Mouse (Mus musculus) 416B (cell line): ENCODE results near the gene Unc79.
A peak's percentile ranks its signal among the peaks of the same experiment; 100 is the strongest.

Experiments
- DNase-seq: peaks from one replicate; pipeline ENCODE4 v3.0.0; 2011; ENCODE audit warnings: low read depth

The Unc79 gene

DNA sequence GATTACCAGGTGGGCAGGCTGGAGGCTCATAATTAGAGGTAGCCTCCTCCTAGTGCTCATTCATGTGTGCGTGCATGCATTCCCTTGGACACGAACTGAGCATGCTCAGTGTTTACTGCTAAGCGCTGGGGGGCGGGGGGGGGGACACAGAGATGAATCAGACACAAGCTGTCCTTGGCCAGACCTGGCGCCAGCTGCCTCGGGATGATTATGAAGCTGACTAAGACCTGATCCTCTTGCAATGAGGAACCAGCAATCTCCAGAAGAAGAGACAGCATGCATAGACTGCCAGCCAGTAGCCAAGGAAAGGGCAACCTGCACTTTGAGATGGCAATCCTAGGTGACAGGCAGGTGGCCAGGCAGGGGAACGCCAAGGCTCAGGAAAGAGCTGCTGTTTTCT lies 256.9 kb downstream of the Unc79 start:
- no peak for DNase-seq

DNA sequence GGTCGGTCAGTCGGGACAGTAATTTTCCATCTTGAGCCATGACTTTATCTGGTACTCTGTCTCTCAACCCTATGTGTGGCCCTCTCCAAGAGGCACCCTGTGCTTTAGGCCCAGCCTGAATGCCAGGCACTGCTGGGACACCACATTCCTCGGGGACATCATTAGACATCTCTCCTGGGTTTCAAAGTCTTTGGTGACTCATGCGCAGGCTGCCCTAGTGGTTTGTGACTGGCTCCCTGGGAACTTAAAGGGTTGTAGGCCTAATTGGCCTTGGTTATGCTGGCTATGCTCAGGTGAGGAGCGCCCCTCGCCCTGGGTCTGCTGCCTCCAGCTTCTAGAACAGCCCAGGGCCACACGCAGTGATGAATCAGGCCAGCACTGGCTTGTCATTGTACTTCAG lies 260.9 kb downstream of the Unc79 start:
- no peak for DNase-seq

DNA sequence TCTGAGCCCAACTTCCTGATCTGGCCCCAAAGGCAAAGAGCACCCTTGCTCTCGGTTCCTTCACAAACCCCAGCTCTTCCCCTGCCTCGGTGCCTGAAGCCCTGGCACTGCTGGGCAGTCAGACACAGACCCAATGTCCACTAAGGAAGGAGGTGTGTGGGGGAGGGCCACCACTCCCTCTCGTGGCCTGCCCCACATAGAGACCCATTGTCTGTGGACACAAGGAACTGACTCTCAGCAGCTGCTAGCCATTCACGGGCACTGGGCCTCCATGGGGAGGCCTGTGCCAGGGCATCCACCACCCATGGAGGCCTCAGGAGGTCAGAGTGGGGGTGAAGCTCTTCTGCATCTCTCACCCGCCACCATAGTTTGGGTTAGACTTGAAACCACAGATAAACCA lies 262.4 kb downstream of the Unc79 start:
- DNase-seq = no peak

DNA sequence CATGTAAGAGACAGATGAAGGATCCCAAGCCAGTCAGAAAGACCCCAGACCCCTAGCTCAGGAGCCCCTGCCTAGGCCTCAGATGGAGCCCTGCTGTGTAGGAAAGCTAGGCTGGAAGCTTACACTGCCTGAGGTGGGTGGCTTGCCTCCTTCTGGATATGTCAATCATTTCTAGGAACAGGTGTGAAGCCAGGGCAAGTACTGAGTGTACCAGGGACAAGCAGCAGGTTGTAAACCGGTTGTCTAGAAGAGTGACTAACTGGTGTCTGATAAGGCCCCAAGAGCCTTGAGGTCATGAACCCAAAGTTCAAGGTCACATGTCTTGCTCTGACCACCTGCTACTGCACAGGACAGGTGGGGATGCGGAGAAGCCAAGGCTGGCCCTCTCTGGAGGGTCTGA lies 264.9 kb downstream of the Unc79 start:
- DNase-seq = no peak

DNA sequence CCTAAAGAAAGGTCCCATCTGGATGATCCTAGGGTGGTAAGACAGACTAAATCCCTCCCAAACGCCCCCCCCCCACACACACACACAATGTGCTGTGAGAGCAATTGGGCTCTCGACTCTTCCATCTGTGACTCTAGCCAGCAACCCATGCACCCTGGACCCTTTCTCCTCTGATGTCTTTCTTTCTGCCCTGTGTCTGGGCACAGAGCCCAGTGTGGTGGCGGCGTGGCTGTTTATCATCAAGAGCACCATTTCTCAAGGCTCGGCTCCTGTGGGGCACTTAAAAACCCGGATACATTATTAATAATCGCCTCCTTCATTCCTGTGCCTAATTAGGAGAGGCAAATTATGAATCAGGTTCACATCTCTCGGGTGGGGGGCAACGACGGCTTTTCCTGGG lies 265.6 kb downstream of the Unc79 start:
- no peak for DNase-seq

DNA sequence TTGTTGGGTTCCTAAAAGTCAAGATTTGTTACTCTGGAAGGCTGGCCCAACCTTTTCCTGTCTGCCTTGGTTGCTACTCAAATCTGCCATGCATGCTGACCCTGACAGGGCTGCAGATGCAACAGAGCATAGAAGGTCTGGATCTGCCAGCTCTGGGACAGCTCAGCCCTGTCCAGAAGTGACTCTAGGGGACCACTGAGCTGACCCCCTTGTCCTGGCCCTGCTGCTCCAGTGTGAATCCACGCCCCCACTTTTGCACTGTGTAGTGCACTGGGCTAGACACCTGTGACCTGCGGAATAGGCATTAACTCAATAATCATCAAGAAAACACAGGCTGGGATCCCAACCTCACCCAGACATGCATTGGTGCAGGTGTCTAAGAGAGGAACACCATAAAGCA lies 266.1 kb downstream of the Unc79 start:
- no peak for DNase-seq

DNA sequence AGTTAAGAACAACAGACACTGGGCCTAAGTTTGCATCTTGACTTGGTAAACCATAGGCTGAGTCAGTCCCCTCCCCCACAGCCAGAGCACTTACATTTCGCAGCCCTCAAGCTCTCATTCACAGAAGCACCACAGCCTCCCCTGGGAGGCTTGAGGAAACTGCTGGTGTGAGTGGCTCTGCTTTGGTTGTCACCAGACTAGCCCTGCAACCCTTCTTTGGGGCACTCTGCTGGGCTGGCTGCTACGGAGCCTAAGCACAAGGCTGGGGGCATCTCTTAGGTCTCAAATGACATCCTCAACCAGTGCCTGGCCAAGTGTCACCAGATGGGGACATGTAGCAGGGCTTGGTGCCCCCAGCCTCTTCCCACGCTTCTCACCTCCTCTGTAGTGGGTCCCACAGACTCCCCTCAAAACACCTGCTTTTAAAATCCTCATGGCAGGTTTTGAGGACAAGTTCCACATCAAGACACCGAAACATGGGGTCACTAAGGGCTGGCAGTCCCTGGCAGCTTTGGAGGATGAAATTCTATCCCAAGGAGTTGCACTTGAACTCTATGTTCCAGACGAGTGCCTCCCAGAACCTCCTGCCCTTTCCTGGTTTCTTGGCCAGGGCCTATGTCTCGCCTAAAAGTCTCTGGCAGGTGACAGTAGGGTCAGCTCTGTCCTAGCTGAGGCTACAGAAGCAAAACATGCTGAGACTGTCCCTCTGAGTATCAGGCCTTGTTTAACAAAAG lies 267.4 kb downstream of the Unc79 start:
- DNase-seq = no peak

DNA sequence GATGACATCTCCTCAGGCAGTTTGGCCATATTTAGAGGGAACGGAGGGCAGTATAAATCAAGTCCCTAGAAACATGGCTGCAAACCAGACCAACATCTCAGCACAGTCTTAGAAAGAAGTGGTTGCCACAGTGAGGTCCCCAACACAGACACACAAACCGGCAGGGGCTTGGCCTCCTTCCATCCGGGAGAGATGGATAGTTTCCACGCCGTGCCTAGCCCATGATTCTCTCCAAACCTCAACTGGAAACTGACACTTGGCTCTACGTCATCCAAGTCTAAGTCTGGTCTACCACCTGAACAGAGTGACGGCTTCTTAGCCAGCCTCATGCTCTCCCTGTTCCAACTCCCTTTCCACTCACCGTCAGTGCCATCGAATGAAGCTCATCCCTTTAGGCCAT lies 275.0 kb downstream of the Unc79 start:
- DNase-seq = no peak

DNA sequence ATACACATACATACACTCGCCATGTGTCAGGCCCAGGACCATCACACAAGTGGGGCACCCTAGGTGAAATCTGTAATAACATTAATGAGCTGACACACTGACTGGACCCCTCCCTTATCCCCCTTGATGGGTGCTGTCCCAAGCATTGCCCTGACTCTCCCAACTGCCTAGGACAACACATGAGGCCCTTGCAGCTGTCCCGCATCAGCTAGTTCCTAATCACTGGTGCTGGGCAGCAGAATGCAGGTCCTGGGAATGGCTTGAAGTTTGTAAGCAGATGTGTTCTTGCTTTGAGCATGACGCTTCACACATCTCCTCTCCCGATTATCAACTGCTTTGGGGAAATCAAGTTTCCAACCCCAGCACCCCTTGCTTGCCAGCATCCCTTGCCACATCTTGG lies 277.5 kb downstream of the Unc79 start:
- DNase-seq = no peak

DNA sequence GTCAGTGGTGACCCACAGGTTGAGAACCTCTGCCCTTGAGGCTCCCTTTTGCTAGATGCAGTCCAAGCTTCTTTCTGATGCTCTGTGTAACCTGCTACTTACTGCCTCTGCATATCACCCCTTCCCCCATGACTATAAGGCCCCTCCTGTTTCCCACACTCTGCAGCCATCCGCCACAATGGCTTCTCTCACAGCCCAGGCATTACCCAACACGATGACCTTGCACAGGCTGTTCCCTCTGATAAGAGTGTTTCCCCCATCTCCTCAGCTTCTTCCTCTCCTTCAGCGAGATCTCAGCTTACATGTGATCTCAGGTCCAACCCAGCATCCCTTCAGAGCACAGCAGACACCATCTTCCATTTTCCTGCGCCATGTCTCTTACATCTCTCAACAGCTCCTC lies 280.4 kb downstream of the Unc79 start:
- peak; percentile 67 for DNase-seq
